ENCODE assay signal across 8 mouse cellular contexts in the genomic region with DNA sequence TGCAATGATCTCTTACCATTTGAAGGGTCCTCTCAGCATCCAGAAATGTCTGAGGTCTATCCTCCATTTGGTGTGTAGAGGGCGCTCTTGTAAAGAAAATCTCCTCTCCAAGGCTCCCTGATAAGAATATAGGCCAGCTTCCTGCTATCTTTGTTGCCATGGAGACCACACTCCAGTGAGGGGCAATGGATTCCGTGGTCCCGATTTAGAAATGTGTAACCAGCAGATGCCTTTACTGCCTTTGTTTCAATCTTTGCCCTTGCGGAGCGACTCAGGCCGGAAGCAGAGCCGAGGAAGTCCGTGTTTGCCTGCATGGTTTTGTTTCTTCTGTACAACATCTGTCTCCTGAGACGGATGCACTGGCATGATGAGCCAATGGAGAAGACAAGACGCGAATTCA.
DNase-seq lines count a peak whose midpoint lies in the region; ATAC-seq lines count a peak whose summit lies in the region.

No protein-coding gene starts in this region.

- no peaks in the 10 kb centered on the region for H3K9me3 ChIP-seq in embryonic facial prominence, embryonic 11.5 days (replicated peaks; ENCODE audit: control insufficient read depth, low read length)
- no peaks in the 10 kb centered on the region for H3K9me3 ChIP-seq in heart, embryonic 15.5 days (replicated peaks)
- no peaks in the 10 kb centered on the region for H3K9me3 ChIP-seq in liver, embryonic 11.5 days (ENCODE audit: control insufficient read depth, low read length)
- H3K9me3 ChIP-seq in neural tube, embryonic 14.5 days (ENCODE audit: control insufficient read depth, low read length) = no peaks in the 10 kb centered on the region

- no peaks in the 10 kb centered on the region for H3K27me3 ChIP-seq in embryonic facial prominence, embryonic 11.5 days (ENCODE audit: control insufficient read depth, insufficient read depth, low read length)
- H3K27me3 ChIP-seq in heart, embryonic 15.5 days = no peaks in the 10 kb centered on the region
- H3K27me3 ChIP-seq in liver, embryonic 11.5 days (replicated peaks; ENCODE audit: control insufficient read depth, insufficient read depth, low read length) = no peaks in the 10 kb centered on the region
- H3K27me3 ChIP-seq in neural tube, embryonic 14.5 days (ENCODE audit: control insufficient read depth, insufficient read depth, low read length) = no peaks in the 10 kb centered on the region

- H3K4me1 ChIP-seq in embryonic facial prominence, embryonic 11.5 days (ENCODE audit: control insufficient read depth, insufficient read depth, low read length) = no peaks in the 10 kb centered on the region
- H3K4me1 ChIP-seq in heart, embryonic 15.5 days (replicated peaks) = no peaks in the 10 kb centered on the region
- no peaks in the 10 kb centered on the region for H3K4me1 ChIP-seq in liver, embryonic 11.5 days (replicated peaks; ENCODE audit: control insufficient read depth, insufficient read depth, low read length)
- peaks cover 9% of the 10 kb centered on the region for H3K4me1 ChIP-seq in neural tube, embryonic 14.5 days (ENCODE audit: control insufficient read depth, insufficient read depth, low read length)

- peak; percentile 83 for ATAC-seq in activated CD4-positive, CD25-positive, alpha-beta regulatory T cell, adult 4 months
- ATAC-seq in embryonic facial prominence, embryonic 11.5 days (replicated peaks; ENCODE audit: insufficient number of reproducible peaks, low FRiP score, low TSS enrichment, low read depth) = peak; percentile 74
- ATAC-seq in heart, embryonic 15.5 days (replicated peaks; ENCODE audit: insufficient number of reproducible peaks, insufficient read depth, low FRiP score, low read depth) = peak; percentile 88
- peak; percentile 45; the same call in 1 of the 2 replicates for ATAC-seq in liver, embryonic 11.5 days (replicated peaks; ENCODE audit: low FRiP score)
- peak; percentile 97 for ATAC-seq in neural tube, embryonic 14.5 days (ENCODE audit: low read depth)

- peak; percentile 61 for DNase-seq in 3T3-L1 (ENCODE audit: low read depth, low spot score)
- peak; percentile 89 for DNase-seq in embryonic facial prominence, embryonic 11.5 days (ENCODE audit: low spot score)
- DNase-seq in kidney, postnatal 10 days = peak; percentile 54
- DNase-seq in liver, embryonic 11.5 days (ENCODE audit: low spot score) = peak; percentile 38
- no peak for DNase-seq in spleen, postnatal 4 days (ENCODE audit: low spot score in 2 of 2)

- H3K4me2 ChIP-seq in embryonic facial prominence, embryonic 11.5 days (ENCODE audit: low read depth, low read length) = peak overlapping the region; percentile 35
- H3K4me2 ChIP-seq in heart, embryonic 15.5 days = peak overlapping the region; percentile 63
- peak overlapping the region; percentile 56 for H3K4me2 ChIP-seq in liver, embryonic 11.5 days
- H3K4me2 ChIP-seq in neural tube, embryonic 14.5 days (ENCODE audit: low read depth, low read length) = peak overlapping the region; percentile 26; the same call in 1 of the 2 replicates

- H3K4me3 ChIP-seq in embryonic facial prominence, embryonic 11.5 days (ENCODE audit: low read depth, low read length) = peak overlapping the region; percentile 11; the same call in 1 of the 2 replicates
- H3K4me3 ChIP-seq in heart, embryonic 15.5 days = peak overlapping the region; percentile 41
- peak overlapping the region; percentile 28; the same call in 1 of the 2 replicates for H3K4me3 ChIP-seq in liver, embryonic 11.5 days (ENCODE audit: low read depth, low read length)
- no peak overlapping the region for H3K4me3 ChIP-seq in neural tube, embryonic 14.5 days (ENCODE audit: low read depth, low read length)

- WGBS in embryonic facial prominence, embryonic 11.5 days = 8% methylated on average over 11 of the region's 11 CpGs
- 4% methylated on average over 11 of the region's 11 CpGs for WGBS in heart, embryonic 15.5 days
- WGBS in liver, embryonic 11.5 days = 12% methylated on average over 11 of the region's 11 CpGs
- WGBS in neural tube, embryonic 14.5 days = 1% methylated on average over 11 of the region's 11 CpGs

- no peaks in the 10 kb centered on the region for H3K36me3 ChIP-seq in embryonic facial prominence, embryonic 11.5 days (replicated peaks; ENCODE audit: control insufficient read depth, insufficient read depth, low read depth, low read length)
- no peaks in the 10 kb centered on the region for H3K36me3 ChIP-seq in heart, embryonic 15.5 days
- no peaks in the 10 kb centered on the region for H3K36me3 ChIP-seq in liver, embryonic 11.5 days (ENCODE audit: control insufficient read depth, insufficient read depth, low read length)
- H3K36me3 ChIP-seq in neural tube, embryonic 14.5 days (ENCODE audit: control insufficient read depth, insufficient read depth, low read length) = no peaks in the 10 kb centered on the region

- no peak overlapping the region for H3K27ac ChIP-seq in embryonic facial prominence, embryonic 11.5 days (replicated peaks; ENCODE audit: low read depth, low read length)
- H3K27ac ChIP-seq in heart, embryonic 15.5 days = peak overlapping the region; percentile 66
- H3K27ac ChIP-seq in liver, embryonic 11.5 days (ENCODE audit: low read depth, low read length) = no peak overlapping the region
- H3K27ac ChIP-seq in neural tube, embryonic 14.5 days (ENCODE audit: low read depth, low read length) = peak overlapping the region; percentile 90

- no peak overlapping the region for H3K9ac ChIP-seq in embryonic facial prominence, embryonic 11.5 days (replicated peaks; ENCODE audit: low read length)
- H3K9ac ChIP-seq in heart, embryonic 15.5 days = no peak overlapping the region
- no peak overlapping the region for H3K9ac ChIP-seq in liver, embryonic 11.5 days (ENCODE audit: low read depth, low read length)
- no peak overlapping the region; the same call in 1 of the 2 replicates for H3K9ac ChIP-seq in neural tube, embryonic 14.5 days (replicated peaks; ENCODE audit: low read depth, low read length)

Comparison
In these comparisons a context has a peak if more than half of its experiments do, and no peak if none do; other contexts are left out.
1. DNase-seq: peak in 3T3-L1 (single experiment), embryonic facial prominence, embryonic 11.5 days (single experiment), kidney, postnatal 10 days (single experiment) and liver, embryonic 11.5 days (single experiment); none in spleen, postnatal 4 days (0 of 2).
2. ATAC-seq: peak in every context shown above with its lines; median percentile 97 in neural tube, embryonic 14.5 days; 88 in heart, embryonic 15.5 days; 83 in activated CD4-positive, CD25-positive, alpha-beta regulatory T cell, adult 4 months; 74 in embryonic facial prominence, embryonic 11.5 days; 45 in liver, embryonic 11.5 days.
3. H3K27ac ChIP-seq: peak in heart, embryonic 15.5 days (single experiment) and neural tube, embryonic 14.5 days (single experiment); none in embryonic facial prominence, embryonic 11.5 days (single experiment) and liver, embryonic 11.5 days (single experiment).
4. Peak in every context shown above with its lines, with median percentiles within 50 percentile points of each other: H3K4me2 ChIP-seq.